Mouse (Mus musculus): Measurements from ENCODE around the gene Copb1. TPM values are rescaled to one million over a fixed set of nuclear protein-coding genes. Genes with fewer than 3 reads are reported as not detected.
A peak's percentile ranks its signal among the peaks of the same experiment; 100 is the strongest.

Copb1 gene
- polyA plus RNA-seq, 1 experiment from 2014 or later: 86.2 TPM

GRCm38 (mm10) chr7:114281671-114282070 lies 27.2 kb upstream of the Copb1 start:
- no peak for ATAC-seq
- Histone ChIP-seq H3K9ac (replicated peaks) (no peak overlapping the region), H3K4me1 (replicated peaks) (0 out of 2 replicates have a peak, but pooled peaks cover 3% of the 10 kb centered on the region), H3K9me3 (no peaks in the 10 kb centered on the region), H3K4me2 (replicated peaks) (no peak overlapping the region), H3K36me3 (no peaks in the 10 kb centered on the region), H3K27ac (no peak overlapping the region), H3K4me3 (replicated peaks) (no peak overlapping the region), H3K27me3 (no peaks in the 10 kb centered on the region)
- WGBS: 55% methylated on average over 3 of the region's 3 CpGs

GRCm38 (mm10) chr7:114276005-114276752 lies 21.7 kb upstream of the Copb1 start, which contains the start of gene Psma1:
Gene Psma1 (minus strand): TSS chr7:114276118.
- peak within 1 kb of the TSS; percentile 85 for H3K4me3 ChIP-seq (replicated peaks)
- H3K9ac ChIP-seq (replicated peaks): peak within 1 kb of the TSS; percentile 91
- H3K9me3 ChIP-seq: no peaks in the 10 kb centered on the region
- peaks cover 26% of the 10 kb centered on the region for H3K36me3 ChIP-seq
- H3K27me3 ChIP-seq: no peaks in the 10 kb centered on the region
- peak within 1 kb of the TSS; percentile 95 for H3K4me2 ChIP-seq (replicated peaks)
- ATAC-seq: peak; percentile 95
- H3K27ac ChIP-seq: peak within 1 kb of the TSS; percentile 56
- peaks cover 17% of the 10 kb centered on the region for H3K4me1 ChIP-seq (replicated peaks)
- 0% methylated on average over 39 of the region's 39 CpGs for WGBS

DNA sequence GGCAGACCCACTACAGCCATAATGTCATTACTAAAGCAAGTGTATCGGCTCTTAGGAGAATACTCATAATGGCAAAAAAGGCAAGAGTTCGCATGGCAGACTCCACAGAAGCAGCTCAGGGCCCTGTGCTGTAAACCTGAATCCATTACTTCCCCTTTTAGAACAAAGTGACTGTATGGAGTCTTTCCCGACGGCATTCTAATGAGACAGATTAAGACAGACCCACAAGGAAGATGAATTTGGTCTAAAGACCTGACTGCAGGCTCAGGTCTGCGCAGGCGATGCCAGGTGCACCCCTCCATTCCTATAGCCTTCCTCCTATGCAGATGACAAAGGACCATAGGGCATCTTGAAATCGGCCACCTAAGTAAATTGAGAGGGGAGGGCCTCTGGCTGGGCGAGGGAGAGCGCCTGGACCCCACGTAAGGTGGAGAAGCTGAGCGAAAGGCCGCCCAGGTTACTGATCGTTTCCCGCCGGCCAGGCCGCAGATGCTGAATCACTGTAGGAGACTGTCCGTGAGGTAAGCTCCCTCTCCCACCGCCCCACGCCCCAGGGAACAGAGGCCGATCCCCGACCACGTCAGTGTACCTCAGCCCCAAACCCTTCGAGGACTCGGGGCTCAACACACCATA lies 21.0 kb upstream of the Copb1 start:
- peak overlapping the region; percentile 56 for H3K27ac ChIP-seq
- no peaks in the 10 kb centered on the region for H3K27me3 ChIP-seq
- peak overlapping the region; percentile 95 for H3K4me2 ChIP-seq (replicated peaks)
- 1% methylated on average over 24 of the region's 24 CpGs for WGBS
- H3K36me3 ChIP-seq: peaks cover 29% of the 10 kb centered on the region
- no peaks in the 10 kb centered on the region for H3K9me3 ChIP-seq
- ATAC-seq: no peak; the same call in none of the 2 replicates
- H3K9ac ChIP-seq (replicated peaks): peak overlapping the region; percentile 91
- H3K4me1 ChIP-seq (replicated peaks): peaks cover 17% of the 10 kb centered on the region
- peak overlapping the region; percentile 85 for H3K4me3 ChIP-seq (replicated peaks)

DNA sequence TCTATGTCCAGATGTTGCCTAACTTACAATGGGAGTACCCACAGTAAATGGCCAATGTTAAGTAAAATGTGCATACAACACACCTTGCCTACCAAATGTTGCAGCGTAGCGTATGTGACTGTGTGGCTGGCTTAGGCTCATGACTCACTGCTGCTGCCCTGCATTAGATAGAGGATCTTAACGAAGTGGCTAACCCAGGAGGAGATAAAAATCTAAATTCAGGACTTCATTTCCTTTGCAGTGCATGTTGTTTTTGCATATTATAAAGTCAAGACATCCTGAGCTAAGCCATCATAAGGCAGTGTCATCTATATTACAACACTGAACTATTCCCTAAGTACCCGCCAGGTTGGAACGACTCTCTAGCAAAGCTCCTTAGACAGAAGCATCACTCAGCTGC lies 13.9 kb upstream of the Copb1 start:
- Histone ChIP-seq H3K36me3 (peaks cover 82% of the 10 kb centered on the region), H3K9ac (replicated peaks) (no peak overlapping the region), H3K4me2 (replicated peaks) (no peak overlapping the region), H3K4me1 (replicated peaks) (no peaks in the 10 kb centered on the region), H3K4me3 (replicated peaks) (no peak overlapping the region), H3K9me3 (peaks cover 1% of the 10 kb centered on the region; the same call in 1 of the 2 replicates), H3K27ac (no peak overlapping the region), H3K27me3 (no peaks in the 10 kb centered on the region)
- WGBS: 96% methylated on average over 5 of the region's 5 CpGs
- ATAC-seq: no peak

GRCm38 (mm10) chr7:114251684-114252083 lies 2.8 kb downstream of the Copb1 start:
- Histone ChIP-seq H3K9me3 (no peaks in the 10 kb centered on the region), H3K27ac (no peak overlapping the region), H3K4me1 (replicated peaks) (peaks cover 13% of the 10 kb centered on the region), H3K4me3 (replicated peaks) (no peak overlapping the region), H3K36me3 (peaks cover 40% of the 10 kb centered on the region), H3K9ac (replicated peaks) (no peak overlapping the region), H3K27me3 (no peaks in the 10 kb centered on the region), H3K4me2 (replicated peaks) (no peak overlapping the region)
- no peak for ATAC-seq
- 95% methylated on average over 3 of the region's 3 CpGs for WGBS

GRCm38 (mm10) chr7:114233980-114234379 lies 20.5 kb downstream of the Copb1 start:
- H3K9ac ChIP-seq (replicated peaks): no peak overlapping the region
- ATAC-seq: no peak
- peaks cover 65% of the 10 kb centered on the region for H3K36me3 ChIP-seq
- no peak overlapping the region for H3K4me3 ChIP-seq (replicated peaks)
- WGBS: 85% methylated on average over 7 of the region's 7 CpGs
- H3K27me3 ChIP-seq: no peaks in the 10 kb centered on the region
- no peak overlapping the region for H3K4me2 ChIP-seq (replicated peaks)
- no peaks in the 10 kb centered on the region for H3K4me1 ChIP-seq (replicated peaks)
- no peak overlapping the region for H3K27ac ChIP-seq
- no peaks in the 10 kb centered on the region for H3K9me3 ChIP-seq

DNA sequence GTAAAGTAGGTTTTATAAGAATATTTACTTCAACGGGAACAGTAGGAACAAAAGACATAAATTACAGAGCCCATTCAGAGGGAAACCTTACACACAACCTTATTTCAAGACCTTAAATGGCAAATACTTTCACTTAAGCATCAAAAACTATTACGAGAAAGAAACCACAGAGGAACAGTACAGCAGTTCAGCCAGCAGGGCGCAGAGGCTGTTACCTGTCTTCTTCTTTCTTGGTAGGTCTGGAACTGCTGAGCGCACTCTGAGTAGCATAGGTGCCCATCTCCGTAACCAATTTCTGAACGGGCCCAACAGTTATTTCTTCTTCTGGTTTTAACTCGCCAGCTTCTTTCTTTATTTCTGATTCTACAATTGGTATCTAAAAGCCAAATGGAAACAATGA lies 21.5 kb downstream of the Copb1 start:
- H3K27ac ChIP-seq: no peak overlapping the region
- no peaks in the 10 kb centered on the region for H3K9me3 ChIP-seq
- H3K9ac ChIP-seq (replicated peaks): no peak overlapping the region
- ATAC-seq: no peak
- WGBS: 94% methylated on average over 7 of the region's 7 CpGs
- H3K4me2 ChIP-seq (replicated peaks): no peak overlapping the region
- no peak overlapping the region for H3K4me3 ChIP-seq (replicated peaks)
- H3K4me1 ChIP-seq (replicated peaks): no peaks in the 10 kb centered on the region
- H3K36me3 ChIP-seq: peaks cover 65% of the 10 kb centered on the region
- no peaks in the 10 kb centered on the region for H3K27me3 ChIP-seq

GRCm38 (mm10) chr7:114231857-114232256 lies 22.7 kb downstream of the Copb1 start:
- H3K27me3 ChIP-seq: no peaks in the 10 kb centered on the region
- H3K9ac ChIP-seq (replicated peaks): no peak overlapping the region
- H3K4me1 ChIP-seq (replicated peaks): no peaks in the 10 kb centered on the region
- 93% methylated on average over 3 of the region's 3 CpGs for WGBS
- H3K27ac ChIP-seq: no peak overlapping the region
- peaks cover 63% of the 10 kb centered on the region for H3K36me3 ChIP-seq
- no peak overlapping the region for H3K4me2 ChIP-seq (replicated peaks)
- no peak overlapping the region for H3K4me3 ChIP-seq (replicated peaks)
- ATAC-seq: no peak
- H3K9me3 ChIP-seq: no peaks in the 10 kb centered on the region

GRCm38 (mm10) chr7:114226521-114226920 lies 28.0 kb downstream of the Copb1 start:
- no peak overlapping the region for H3K4me2 ChIP-seq (replicated peaks)
- H3K27ac ChIP-seq: no peak overlapping the region
- no peak overlapping the region for H3K9ac ChIP-seq (replicated peaks)
- 97% methylated on average over 1 of the region's 1 CpGs for WGBS
- no peak for ATAC-seq
- H3K36me3 ChIP-seq: peaks cover 56% of the 10 kb centered on the region
- no peaks in the 10 kb centered on the region for H3K27me3 ChIP-seq
- H3K4me3 ChIP-seq (replicated peaks): no peak overlapping the region
- H3K9me3 ChIP-seq: no peaks in the 10 kb centered on the region
- H3K4me1 ChIP-seq (replicated peaks): no peaks in the 10 kb centered on the region

DNA sequence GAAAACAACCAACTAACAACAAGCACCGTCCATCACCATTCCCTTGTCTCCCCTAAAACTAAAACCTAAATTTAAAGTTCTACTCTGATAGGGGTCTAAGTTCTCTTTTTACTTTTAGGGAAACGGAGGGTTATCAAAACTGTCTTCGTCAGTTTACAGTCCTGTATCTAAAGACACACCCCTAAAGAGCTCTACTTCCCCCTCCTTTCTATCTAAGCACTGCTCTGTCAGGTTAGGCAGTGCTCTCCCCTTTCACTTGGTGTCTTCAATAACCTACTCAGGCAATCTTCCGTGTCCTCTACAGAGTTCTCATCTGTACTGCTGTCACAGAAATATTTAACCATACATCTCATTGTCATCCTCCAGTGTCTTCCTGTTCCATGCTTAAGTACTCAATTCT lies 34.1 kb downstream of the Copb1 start:
- Histone ChIP-seq H3K4me2 (replicated peaks) (no peak overlapping the region), H3K9me3 (no peaks in the 10 kb centered on the region), H3K27ac (no peak overlapping the region), H3K9ac (replicated peaks) (no peak overlapping the region), H3K4me3 (replicated peaks) (no peak overlapping the region), H3K4me1 (replicated peaks) (no peaks in the 10 kb centered on the region), H3K27me3 (no peaks in the 10 kb centered on the region), H3K36me3 (peaks cover 53% of the 10 kb centered on the region)
- WGBS: 93% methylated on average over 4 of the region's 4 CpGs
- no peak for ATAC-seq

DNA sequence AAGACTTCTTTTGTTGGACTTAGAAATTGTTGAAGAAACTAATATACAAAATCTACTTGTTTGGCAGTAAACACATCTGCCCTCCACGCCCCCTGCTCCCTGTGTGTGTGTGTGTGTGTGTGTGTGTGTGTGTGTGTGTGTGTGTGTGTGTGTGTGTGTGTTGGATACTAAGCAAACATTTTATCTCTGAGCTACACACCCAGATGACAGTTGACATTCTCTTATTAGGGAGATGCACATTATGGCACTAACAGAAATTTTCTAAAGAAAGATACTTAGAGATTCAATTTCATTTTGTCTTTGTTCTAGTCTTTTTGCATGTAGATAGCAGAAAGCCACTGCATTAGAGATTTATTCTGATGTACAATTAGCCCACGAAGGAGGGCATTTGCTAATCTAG lies 37.6 kb downstream of the Copb1 start:
- Histone ChIP-seq H3K4me1 (replicated peaks) (no peaks in the 10 kb centered on the region), H3K27ac (no peak overlapping the region), H3K9me3 (no peaks in the 10 kb centered on the region), H3K36me3 (peaks cover 61% of the 10 kb centered on the region), H3K27me3 (no peaks in the 10 kb centered on the region), H3K4me2 (replicated peaks) (no peak overlapping the region), H3K9ac (replicated peaks) (no peak overlapping the region), H3K4me3 (replicated peaks) (no peak overlapping the region)
- ATAC-seq: no peak
- 84% methylated on average over 2 of the region's 2 CpGs for WGBS

DNA sequence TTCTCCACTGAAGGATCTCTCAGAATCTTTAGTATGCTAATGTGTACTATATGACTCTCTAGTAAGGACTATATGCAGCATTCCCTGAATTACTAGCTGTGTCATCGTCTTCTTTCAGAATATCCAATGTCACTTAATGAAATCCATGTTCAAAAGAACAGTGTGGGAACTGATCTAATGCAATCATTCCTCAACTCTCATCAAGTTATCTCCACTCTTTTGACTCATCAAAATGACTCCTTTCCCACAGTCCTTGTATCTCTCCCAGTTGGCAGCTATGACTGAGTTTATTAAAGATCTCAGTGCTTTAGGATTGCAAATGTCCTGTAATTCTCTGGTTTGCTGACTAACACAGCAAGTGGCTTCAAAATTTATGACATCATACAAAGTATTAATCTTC lies 40.1 kb downstream of the Copb1 start:
- Histone ChIP-seq H3K4me3 (replicated peaks) (no peak overlapping the region), H3K9ac (replicated peaks) (no peak overlapping the region), H3K9me3 (no peaks in the 10 kb centered on the region), H3K4me1 (replicated peaks) (no peaks in the 10 kb centered on the region), H3K27me3 (no peaks in the 10 kb centered on the region), H3K27ac (no peak overlapping the region), H3K36me3 (peaks cover 40% of the 10 kb centered on the region), H3K4me2 (replicated peaks) (no peak overlapping the region)
- 82% methylated on average over 1 of the region's 1 CpGs for WGBS
- no peak for ATAC-seq
